Mouse (Mus musculus) embryonic facial prominence, embryonic 10.5 days (tissue): ENCODE results near the gene Ahcy. TPM values are rescaled to one million over a fixed set of nuclear protein-coding genes. Genes with fewer than 3 reads are reported as not detected.

ENCODE experiments used
- polyA plus RNA-seq: library from polyadenylated mRNA; unstranded; fragments of >200 nt; fragmentation: Nextera tagmentation; extraction: Ambion mirVana; gene quantifications from 2 replicates; pipeline ENCODE4 v1.2.1, GENCODE M21; 2016

Ahcy gene
- polyA plus RNA-seq, 1 experiment from 2014 or later, result 105 TPM

Other genes starting within 250 kb of the Ahcy start
- gene Eif2s2, start 181.6 kb downstream of the Ahcy start, polyA plus RNA-seq, result 124 and 138 TPM in 2 replicates
- 0.88 and 1.3 TPM in 2 replicates for gene Gm14226, start 56.2 kb downstream of the Ahcy start, polyA plus RNA-seq
- gene Itch, start 59.0 kb upstream of the Ahcy start, polyA plus RNA-seq, result 58.2 TPM in 2 replicates
- gene Dynlrb1, start 162.0 kb upstream of the Ahcy start, polyA plus RNA-seq, result 416 and 443 TPM in 2 replicates
- 106 and 122 TPM in 2 replicates for gene Map1lc3a, start 201.8 kb upstream of the Ahcy start, polyA plus RNA-seq